9 mouse cellular contexts compared by ENCODE assay signal in the genomic region with DNA sequence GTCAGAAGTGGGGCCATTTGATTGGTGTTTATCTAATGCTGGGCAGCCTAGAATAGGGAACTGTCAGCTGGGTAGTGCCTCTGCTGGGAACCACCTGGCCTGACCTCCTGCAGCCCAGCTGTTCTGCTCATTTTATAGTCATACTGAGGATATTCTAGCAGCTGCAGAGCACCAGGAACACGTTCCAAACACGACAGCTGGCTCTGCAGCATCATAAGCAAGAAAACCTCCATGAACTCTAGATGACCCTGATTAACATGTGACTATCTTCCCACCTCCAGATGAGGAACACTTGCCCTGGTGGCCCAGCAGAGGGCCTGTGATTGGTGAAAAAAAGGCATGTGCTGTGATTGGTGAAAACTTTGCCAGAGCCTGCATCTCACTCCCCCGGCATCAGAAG.
DNase-seq lines count a peak whose midpoint lies in the region; ATAC-seq and TF ChIP-seq lines count a peak whose summit lies in the region.
"Had no signal": no experiment of that assay in that cellular context is flagged by ENCODE, and none has a peak within 500 bp of the region (broad histone marks: within the 10 kb centered on the region; RNA-seq: fewer than 3 reads in every experiment).

No protein-coding gene starts in this region.

- TF ChIP-seq CTCF in layer of hippocampus, adult 2 months (conservative IDR thresholded peaks at IDR 0.05), result no peak

- H3K27ac ChIP-seq in lung, embryonic 16.5 days (ENCODE audit: low read length), result no peak overlapping the region
- no peak overlapping the region for H3K27ac ChIP-seq in layer of hippocampus, adult 2 months

- H3K27me3 ChIP-seq in lung, embryonic 16.5 days (ENCODE audit: control insufficient read depth, insufficient read depth, low read depth, low read length), result no peaks in the 10 kb centered on the region

- H3K9me3 ChIP-seq in lung, embryonic 16.5 days (ENCODE audit: control insufficient read depth, low read length), result no peaks in the 10 kb centered on the region

- H3K4me2 ChIP-seq in lung, embryonic 16.5 days (ENCODE audit: low read depth, low read length), result no peak overlapping the region

- H3K36me3 ChIP-seq in lung, embryonic 16.5 days (ENCODE audit: control insufficient read depth, insufficient read depth, low read length), result no peaks in the 10 kb centered on the region
- H3K36me3 ChIP-seq: G1E had no signal

- H3K4me3 ChIP-seq in lung, embryonic 16.5 days (ENCODE audit: low read length), result no peak overlapping the region
- H3K4me3 ChIP-seq in layer of hippocampus, adult 2 months, result no peak overlapping the region

- no peak overlapping the region for H3K9ac ChIP-seq in lung, embryonic 16.5 days (ENCODE audit: low read length)

- peak; percentile 35 for DNase-seq in urinary bladder, postnatal 14 days (ENCODE audit: low spot score)
- DNase-seq in urinary bladder, postnatal 10 days (ENCODE audit: low spot score), result no peak
- peak; percentile 33 for DNase-seq in heart, postnatal 4 days
- DNase-seq in urinary bladder, postnatal 36 days (ENCODE audit: low spot score in 2 of 2), result peak; percentile 5 to 15
- DNase-seq in adrenal gland, adult (ENCODE audit: inconsistent age in 2 of 2, low spot score in 1 of 2), result no peak
- DNase-seq in layer of hippocampus, adult 2 months (ENCODE audit: low spot score in 2 of 2), result no peak

- WGBS in lung, embryonic 16.5 days, result 11% methylated on average over 3 of the region's 3 CpGs

- ATAC-seq in lung, embryonic 16.5 days (ENCODE audit: low read depth), result peak; percentile 98
- ATAC-seq in megakaryocyte, adult 5-6 weeks (ENCODE audit: poor library complexity, severe bottlenecking), result no peak

- H3K4me1 ChIP-seq in lung, embryonic 16.5 days (replicated peaks; ENCODE audit: control insufficient read depth, insufficient read depth, low read length), result no peaks in the 10 kb centered on the region

Comparison
In these comparisons a context has a peak if more than half of its experiments do, and no peak if none do; other contexts are left out.
1. DNase-seq: peak in urinary bladder, postnatal 14 days (single experiment), heart, postnatal 4 days (single experiment) and urinary bladder, postnatal 36 days (2 of 2); none in urinary bladder, postnatal 10 days (single experiment), adrenal gland, adult (0 of 2) and layer of hippocampus, adult 2 months (0 of 2).